Mouse (Mus musculus) liver, adult 2 months (tissue): Measurements from ENCODE around the gene Oxnad1. TPM values are rescaled to one million over a fixed set of nuclear protein-coding genes. Genes with fewer than 3 reads are reported as not detected.

ENCODE experiments used
- DNase-seq: peaks from one replicate; pipeline ENCODE4 v3.0.0-alpha.2; 2011; ENCODE audit warnings: low read depth, low spot score; ENCODE audit errors: extremely low read depth
- H3K27ac ChIP-seq: fragments of 200-500 bp; replicated peaks from 2 replicates; pipeline ENCODE4 v1.5.1; 2012; ENCODE audit warnings: low read depth, mild to moderate bottlenecking, control low read depth, inconsistent platforms, low read length; ENCODE audit not compliant: insufficient read depth
- H3K27me3 ChIP-seq: fragments of 200-500 bp; 2 replicates; pipeline ENCODE4 v1.6.1; 2012; ENCODE audit warnings: mild to moderate bottlenecking, moderate library complexity, low read length, inconsistent platforms; ENCODE audit not compliant: control insufficient read depth, insufficient read depth
- H3K36me3 ChIP-seq: fragments of 200-500 bp; 2 replicates; pipeline ENCODE4 v1.6.1; 2012; ENCODE audit warnings: low read length, inconsistent platforms; ENCODE audit not compliant: control insufficient read depth, insufficient read depth
- H3K4me1 ChIP-seq: fragments of 200-500 bp; 2 replicates; pipeline ENCODE4 v1.6.1; 2011; ENCODE audit warnings: low read length; ENCODE audit not compliant: control insufficient read depth, insufficient read depth
- H3K4me3 ChIP-seq: fragments of 200-500 bp; 2 replicates; pipeline ENCODE4 v1.5.1; 2011; ENCODE audit warnings: low read depth, mild to moderate bottlenecking, control low read depth, low read length, moderate library complexity; ENCODE audit not compliant: insufficient read depth
- H3K79me2 ChIP-seq: fragments of 200-500 bp; 2 replicates; pipeline ENCODE4 v1.6.1; 2012; ENCODE audit warnings: inconsistent platforms, mild to moderate bottlenecking, low read length, moderate library complexity; ENCODE audit not compliant: control insufficient read depth, insufficient read depth
- H3K9ac ChIP-seq: fragments of 200-500 bp; 2 replicates; pipeline ENCODE4 v1.6.1; 2012; ENCODE audit warnings: low read depth, mild to moderate bottlenecking, control low read depth, inconsistent platforms, low read length
- CTCF ChIP-seq: fragments of 200-500 bp; IDR thresholded peaks from 2 replicates; pipeline ENCODE4 v1.5.1; 2011; ENCODE audit warnings: low read depth, low read length, control low read depth
- POLR2A ChIP-seq: fragments of 200-500 bp; IDR thresholded peaks from 2 replicates; pipeline ENCODE4 v1.6.1; 2011; ENCODE audit warnings: low read length, control low read depth; ENCODE audit not compliant: insufficient read depth; ENCODE audit errors: extremely low read depth
- WGBS: fragments of 180-500 bp; shearing (Covaris S2); methylation state at CpG from one replicate; pipeline ENCODE4 v1.1.7; 2018; 5-methylcytosine and 5-hydroxymethylcytosine counted together
- polyA plus RNA-seq: library from polyadenylated mRNA; depleted of rRNA; stranded (reverse); fragments of >200 nt; gene quantifications from 2 replicates; pipeline ENCODE4 v1.2.3, GENCODE M21; 2012
- total RNA-seq: library from RNA; depleted of rRNA; stranded (reverse); fragments of >200 nt; gene quantifications from 2 replicates; pipeline ENCODE4 v1.2.3, GENCODE M21; 2014

Gene Oxnad1
- total and polyA plus RNA-seq, 2 experiments, result 27.6 to 46.1 TPM

GRCm38 (mm10) chr14:32053895-32054294 is 31.3 kb upstream of the Oxnad1 start:
- H3K27me3 ChIP-seq, result no peaks in the 10 kb centered on the region
- DNase-seq, result no peak
- WGBS, result 82% methylated on average over 5 of the region's 5 CpGs
- H3K36me3 ChIP-seq, result no peaks in the 10 kb centered on the region
- H3K27ac ChIP-seq, result no peak overlapping the region
- TF ChIP-seq POLR2A, result no peak
- no peak for TF ChIP-seq CTCF
- H3K9ac ChIP-seq, result no peak overlapping the region
- H3K4me3 ChIP-seq, result no peak overlapping the region
- H3K79me2 ChIP-seq, result no peaks in the 10 kb centered on the region
- H3K4me1 ChIP-seq, result peaks cover 4% of the 10 kb centered on the region

DNA sequence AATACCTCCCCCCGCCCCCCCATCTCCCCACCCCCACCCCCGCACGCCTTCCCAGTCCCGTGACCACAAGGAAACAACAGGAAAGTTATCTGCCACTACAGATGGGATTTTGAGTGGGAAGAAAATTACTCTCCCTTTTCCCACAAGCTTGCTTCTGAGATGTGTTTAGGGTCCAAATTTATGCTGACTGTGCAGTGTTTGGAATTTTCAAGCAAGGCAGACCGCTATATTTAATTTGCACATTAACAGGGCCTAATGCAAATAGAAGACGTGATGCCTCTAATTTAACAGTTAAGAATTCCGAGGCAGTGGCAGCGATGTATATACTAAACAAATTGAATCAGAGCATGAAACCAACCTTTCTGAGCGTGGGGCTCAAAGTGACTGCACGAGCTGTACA is 30.4 kb upstream of the Oxnad1 start:
- TF ChIP-seq POLR2A (no peak), CTCF (no peak)
- WGBS, result 74% methylated on average over 10 of the region's 10 CpGs
- Histone ChIP-seq H3K9ac (no peak overlapping the region), H3K36me3 (no peaks in the 10 kb centered on the region), H3K4me1 (peaks cover 4% of the 10 kb centered on the region), H3K27me3 (no peaks in the 10 kb centered on the region), H3K4me3 (no peak overlapping the region), H3K27ac (no peak overlapping the region), H3K79me2 (no peaks in the 10 kb centered on the region)
- DNase-seq, result no peak

DNA sequence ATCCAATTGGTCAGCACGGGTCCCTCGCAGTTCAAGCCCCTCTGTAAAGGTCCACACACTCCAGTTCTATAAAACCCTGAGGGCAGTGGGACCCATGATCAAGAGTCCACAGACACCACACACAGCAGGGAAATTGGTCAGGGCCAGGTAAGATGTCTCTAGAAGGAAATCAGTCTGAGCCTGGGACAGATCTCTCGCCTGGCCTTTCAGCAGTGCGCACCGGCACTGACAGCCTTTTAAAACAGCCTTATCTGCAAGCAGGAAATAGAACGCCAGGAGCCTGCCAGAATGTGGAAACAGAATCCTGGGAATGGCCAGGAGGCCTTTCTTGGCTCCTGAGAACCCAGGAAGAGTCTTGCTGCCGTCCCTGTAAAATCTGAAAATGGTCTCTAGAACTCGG is 29.4 kb upstream of the Oxnad1 start:
- DNase-seq, result no peak
- 57% methylated on average over 8 of the region's 8 CpGs for WGBS

GRCm38 (mm10) chr14:32056675-32057074 is 28.5 kb upstream of the Oxnad1 start:
- Histone ChIP-seq H3K27ac (no peak overlapping the region), H3K79me2 (no peaks in the 10 kb centered on the region), H3K27me3 (no peaks in the 10 kb centered on the region), H3K4me1 (peaks cover 4% of the 10 kb centered on the region), H3K4me3 (no peak overlapping the region), H3K9ac (no peak overlapping the region), H3K36me3 (no peaks in the 10 kb centered on the region)
- 99% methylated on average over 2 of the region's 2 CpGs for WGBS
- TF ChIP-seq POLR2A, result no peak
- 0 out of 2 replicates have a peak, but pooled peaks have one; percentile 21 for TF ChIP-seq CTCF
- no peak for DNase-seq

More for the DNA sequence above, 29.4 kb upstream of the Oxnad1 start:
- Histone ChIP-seq H3K36me3 (no peaks in the 10 kb centered on the region), H3K27me3 (no peaks in the 10 kb centered on the region), H3K4me3 (no peak overlapping the region), H3K9ac (no peak overlapping the region), H3K27ac (no peak overlapping the region), H3K79me2 (no peaks in the 10 kb centered on the region), H3K4me1 (peaks cover 4% of the 10 kb centered on the region)
- no peak for TF ChIP-seq POLR2A
- TF ChIP-seq CTCF, result no peak

- Histone ChIP-seq H3K36me3 (no peaks in the 10 kb centered on the region), H3K27ac (no peak overlapping the region), H3K4me3 (no peak overlapping the region), H3K79me2 (no peaks in the 10 kb centered on the region), H3K9ac (no peak overlapping the region), H3K4me1 (peaks cover 4% of the 10 kb centered on the region), H3K27me3 (no peaks in the 10 kb centered on the region)
- no peak for TF ChIP-seq POLR2A
- TF ChIP-seq CTCF, result no peak
- WGBS, result 83% methylated on average over 4 of the region's 4 CpGs
- DNase-seq, result no peak
Observed at GRCm38 (mm10) chr14:32057664-32058063, 27.5 kb upstream of the Oxnad1 start.

DNA sequence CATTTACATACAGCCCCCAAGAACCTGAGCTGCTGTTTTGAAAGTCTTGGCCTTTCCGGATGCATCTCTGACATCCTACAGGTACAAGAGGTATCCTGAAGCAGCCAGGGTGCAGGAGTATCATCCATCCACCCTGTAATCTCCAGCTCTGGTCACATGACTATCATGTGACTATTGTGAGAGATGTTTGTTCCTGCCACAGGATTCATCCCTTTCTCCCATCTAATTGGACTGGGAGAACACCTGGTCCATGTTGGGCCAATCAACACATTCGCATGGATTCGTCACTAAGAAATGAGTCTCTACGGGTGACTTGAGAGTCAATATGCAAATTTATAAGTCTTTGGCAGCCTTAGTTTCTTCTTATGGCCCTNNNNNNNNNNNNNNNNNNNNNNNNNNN is 23.8 kb upstream of the Oxnad1 start:
- Histone ChIP-seq H3K9ac (no peak overlapping the region), H3K27ac (no peak overlapping the region), H3K36me3 (no peaks in the 10 kb centered on the region), H3K27me3 (no peaks in the 10 kb centered on the region), H3K4me1 (no peaks in the 10 kb centered on the region), H3K4me3 (no peak overlapping the region), H3K79me2 (no peaks in the 10 kb centered on the region)
- TF ChIP-seq POLR2A (no peak), CTCF (no peak)
- 94% methylated on average over 4 of the region's 4 CpGs for WGBS
- no peak for DNase-seq
